Mouse (Mus musculus): Measurements from ENCODE around the gene Siah3.

DNA sequence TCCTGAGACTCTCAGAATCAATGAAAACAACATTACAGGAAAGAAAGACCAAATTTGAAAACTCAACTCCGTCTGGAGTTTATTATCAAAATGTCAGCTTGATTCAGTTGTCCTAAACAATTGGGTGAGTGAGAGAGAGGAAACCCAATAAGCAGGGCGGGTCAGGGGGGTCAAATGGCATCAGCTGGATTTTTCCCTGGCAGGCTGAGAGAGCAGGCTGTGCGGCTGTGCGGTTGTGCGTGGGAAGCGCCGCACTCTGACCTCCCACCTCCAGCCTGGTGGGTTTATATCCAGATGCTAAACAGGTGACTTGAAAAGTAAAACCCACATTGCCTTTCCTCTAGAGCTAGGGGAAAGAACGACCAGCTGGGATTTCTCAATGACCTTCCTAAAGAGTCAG lies 85.9 kb downstream of the Siah3 start:
- no peak for TF ChIP-seq CTCF (IDR thresholded peaks at IDR 0.05; ENCODE audit: low read depth, low read length)
- TF ChIP-seq POLR2A (IDR thresholded peaks at IDR 0.05; ENCODE audit: extremely low read depth, insufficient read depth, low read length), result no peak
